14 mouse cellular contexts compared by ENCODE assay signal in genomic region chr9:62509617-62510016, GRCm38 (mm10). TPM values are rescaled to one million over a fixed set of nuclear protein-coding genes. Genes with fewer than 3 reads are reported as not detected.
DNase-seq lines count a peak whose midpoint lies in the region; ATAC-seq and TF ChIP-seq lines count a peak whose summit lies in the region.
"Had no signal": no experiment of that assay in that cellular context is flagged by ENCODE, and none has a peak within 500 bp of the region (broad histone marks: within the 10 kb centered on the region; RNA-seq: fewer than 3 reads in every experiment).

No protein-coding gene starts in this region.

- no peak for DNase-seq in left cerebral cortex, adult 2 months (ENCODE audit: extremely low spot score in 1 of 2, low spot score in 2 of 2)
- no peak for DNase-seq in left cerebral cortex, postnatal 36 days (ENCODE audit: low spot score in 2 of 2)
- no peak for DNase-seq in c-Kit-positive CD71-positive TER-119-positive erythroid progenitor cells, embryonic 14.5 days (ENCODE audit: low spot score)
- no peak for DNase-seq in layer of hippocampus, adult 8-10 months (ENCODE audit: low spot score in 2 of 2)
- no peak for DNase-seq in urinary bladder, postnatal 36 days (ENCODE audit: low spot score in 2 of 2)
- DNase-seq: cerebellum, postnatal 14 days; heart, adult 18-20 months; heart, postnatal 10 days; kidney, adult 18-20 months; thymus, adult 2 months had no signal

- no peaks in the 10 kb centered on the region for H3K36me3 ChIP-seq in midbrain, embryonic 12.5 days
- no peaks in the 10 kb centered on the region for H3K36me3 ChIP-seq in small intestine, adult 2 months (ENCODE audit: control insufficient read depth, insufficient read depth, low read length)

- intact Hi-C loops in left cerebral cortex, adult 2 months (cut with DNase I): no loop called here
- intact Hi-C loops in left cerebral cortex, postnatal 36 days (cut with DNase I): no loop called here

- no peaks in the 10 kb centered on the region for H3K27me3 ChIP-seq in midbrain, embryonic 12.5 days
- H3K27me3 ChIP-seq in small intestine, adult 2 months (ENCODE audit: control insufficient read depth, insufficient read depth, low read length): no peaks in the 10 kb centered on the region

- no peak overlapping the region for H3K4me2 ChIP-seq in midbrain, embryonic 12.5 days (replicated peaks)
- H3K4me2 ChIP-seq: liver, embryonic 11.5 days had no signal

- no peak overlapping the region for H3K4me3 ChIP-seq in left cerebral cortex, adult 2 months
- no peak overlapping the region for H3K4me3 ChIP-seq in midbrain, embryonic 12.5 days
- H3K4me3 ChIP-seq in small intestine, adult 2 months (ENCODE audit: low read depth, low read length): no peak overlapping the region

- TF ChIP-seq CTCF in left cerebral cortex, adult 2 months (IDR thresholded peaks at IDR 0.05): no peak
- no peak for TF ChIP-seq CTCF in small intestine, adult 2 months (IDR thresholded peaks at IDR 0.05; ENCODE audit: extremely low read depth, insufficient read length, insufficient replicate concordance, low read depth, low read length)

- WGBS in midbrain, embryonic 12.5 days: 91% methylated on average over 6 of the region's 6 CpGs
- WGBS in small intestine, adult 2 months: 82% methylated on average over 6 of the region's 6 CpGs

- peak; percentile 55 for ATAC-seq in granulocyte monocyte progenitor cell, adult 5-6 weeks (replicated peaks; ENCODE audit: poor library complexity, severe bottlenecking)
- no peak for ATAC-seq in midbrain, embryonic 12.5 days (ENCODE audit: low FRiP score, low read depth)

- peaks cover 41% of the 10 kb centered on the region for H3K4me1 ChIP-seq in midbrain, embryonic 12.5 days
- no peaks in the 10 kb centered on the region for H3K4me1 ChIP-seq in small intestine, adult 2 months (ENCODE audit: control insufficient read depth, insufficient read depth, insufficient read length, low read length)

- no peak for TF ChIP-seq POLR2A in small intestine, adult 2 months (IDR thresholded peaks at IDR 0.05; ENCODE audit: low read depth, low read length)

- no peak overlapping the region for H3K9ac ChIP-seq in midbrain, embryonic 12.5 days (replicated peaks)

- no peaks in the 10 kb centered on the region for H3K9me3 ChIP-seq in midbrain, embryonic 12.5 days

- peak overlapping the region; percentile 76 for H3K27ac ChIP-seq in left cerebral cortex, adult 2 months
- H3K27ac ChIP-seq in midbrain, embryonic 12.5 days (replicated peaks): peak overlapping the region; percentile 60; the same call in 1 of the 2 replicates
- 0 out of 2 replicates have a peak overlapping the region, but pooled peaks have one; percentile 28 for H3K27ac ChIP-seq in small intestine, adult 2 months (ENCODE audit: insufficient read depth, low read depth, low read length)

RNA-seq across cellular contexts. Expression of gene Coro2b, which starts 27.2 kb away (rescaled TPM):
- total RNA-seq in left cerebral cortex, adult 2 months (2021): 100 to 1,000 TPM; 178 to 185 TPM
- total RNA-seq in left cerebral cortex, postnatal 36 days (2021): 100 to 1,000 TPM; 171 to 177 TPM
- total RNA-seq in granulocyte monocyte progenitor cell, adult 5-6 weeks (2014; fragmentation: Nextera tagmentation): 2.0 TPM in 1 of 2 replicates, not detected in the other
- not detected in 2 replicates for total RNA-seq in granulocyte monocyte progenitor cell, adult 5-6 weeks (2017)
- 28.9 and 34.0 TPM in 2 replicates for polyA plus RNA-seq in midbrain, embryonic 12.5 days (2016; fragmentation: Nextera tagmentation; extraction: Ambion mirVana)
- polyA plus RNA-seq in small intestine, adult 2 months (2012; rRNA removed): 1.8 and 2.7 TPM in 2 replicates
- total RNA-seq in layer of hippocampus, adult 8-10 months (2022): 100 to 1,000 TPM; 201 to 245 (median 216) TPM

Comparison
In these comparisons a context has a peak if more than half of its experiments do, and no peak if none do; other contexts are left out.
1. RNA of gene Coro2b, which starts 27.2 kb away (total RNA-seq): 201 to 245 TPM in layer of hippocampus, adult 8-10 months, 178 to 185 TPM in left cerebral cortex, adult 2 months and 171 to 177 TPM in left cerebral cortex, postnatal 36 days; 2.0 TPM in granulocyte monocyte progenitor cell, adult 5-6 weeks; every median in the first group is over 10 times any median in the second.
2. Peak in every context shown above with its lines, with median percentiles within 50 percentile points of each other: H3K27ac ChIP-seq.